In the genomic region with DNA sequence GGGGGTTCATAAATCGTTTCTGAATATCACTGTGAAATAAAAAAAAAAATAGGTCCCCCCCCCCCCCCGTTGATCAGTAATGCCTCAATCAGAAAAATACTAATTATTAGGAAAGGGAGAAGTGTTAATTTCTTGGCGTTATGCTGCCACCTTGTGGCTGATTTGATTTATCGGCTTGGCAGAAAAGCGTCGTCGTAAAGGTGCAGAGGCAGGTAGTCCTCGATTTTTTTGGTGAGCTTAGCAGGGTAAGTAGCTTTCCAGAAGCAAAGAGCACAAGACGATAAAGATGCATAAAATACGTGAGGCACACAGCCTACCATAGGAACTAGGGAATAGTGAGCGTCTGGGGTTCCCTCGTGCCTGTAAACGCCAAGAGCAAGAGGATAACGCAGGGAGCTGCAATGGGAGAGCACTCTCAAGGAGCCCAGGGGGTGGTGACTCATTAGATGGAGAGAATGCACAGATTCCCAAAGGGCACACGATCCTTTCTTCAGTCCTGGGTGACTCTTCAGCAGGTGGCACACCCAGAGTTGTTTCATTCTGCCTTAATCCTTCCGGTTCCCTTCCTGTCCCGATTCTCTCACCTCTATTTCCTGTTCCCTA, we compare ENCODE assay signal across 9 mouse cellular contexts. TPM values are rescaled to one million over a fixed set of nuclear protein-coding genes. Genes with fewer than 3 reads are reported as not detected.
A peak's percentile ranks its signal among the peaks of the same experiment; 100 is the strongest.
DNase-seq lines count a peak whose midpoint lies in the region; ATAC-seq and TF ChIP-seq lines count a peak whose summit lies in the region.
"Had no signal": no experiment of that assay in that cellular context is flagged by ENCODE, and none has a peak within 500 bp of the region (broad histone marks: within the 10 kb centered on the region; RNA-seq: fewer than 3 reads in every experiment).

No protein-coding gene starts in this region.

- H3K4me1 ChIP-seq in forebrain, embryonic 16.5 days (replicated peaks; ENCODE audit: control insufficient read depth, insufficient read depth, low read length): peaks cover 5% of the 10 kb centered on the region
- no peaks in the 10 kb centered on the region for H3K4me1 ChIP-seq in limb, embryonic 14.5 days (ENCODE audit: control insufficient read depth, insufficient read depth, low read length)
- H3K4me1 ChIP-seq in midbrain, embryonic 15.5 days: no peaks in the 10 kb centered on the region
- H3K4me1 ChIP-seq in stomach, embryonic 16.5 days (ENCODE audit: control insufficient read depth, insufficient read depth, low read length): no peaks in the 10 kb centered on the region

- DNase-seq in left cerebral cortex, adult 18-20 months (ENCODE audit: low spot score in 2 of 2): peak; percentile 45 to 65
- no peak for DNase-seq in left cerebral cortex, adult 11 months (ENCODE audit: low spot score)
- DNase-seq in limb, embryonic 14.5 days (ENCODE audit: low spot score): peak; percentile 70

- H3K9me3 ChIP-seq in forebrain, embryonic 16.5 days (ENCODE audit: control insufficient read depth, low read length): no peaks in the 10 kb centered on the region
- H3K9me3 ChIP-seq in limb, embryonic 14.5 days (ENCODE audit: control insufficient read depth, low read length): no peaks in the 10 kb centered on the region
- H3K9me3 ChIP-seq in midbrain, embryonic 15.5 days: no peaks in the 10 kb centered on the region
- no peaks in the 10 kb centered on the region for H3K9me3 ChIP-seq in stomach, embryonic 16.5 days (replicated peaks; ENCODE audit: control insufficient read depth, low read length)

- H3K27ac ChIP-seq in forebrain, embryonic 16.5 days (ENCODE audit: low read length): no peak overlapping the region
- H3K27ac ChIP-seq in limb, embryonic 14.5 days (replicated peaks; ENCODE audit: low read depth, low read length): no peak overlapping the region
- H3K27ac ChIP-seq in midbrain, embryonic 15.5 days: no peak overlapping the region
- H3K27ac ChIP-seq in stomach, embryonic 16.5 days (ENCODE audit: low read length): no peak overlapping the region

- H3K4me2 ChIP-seq in forebrain, embryonic 16.5 days (ENCODE audit: low read length): peak overlapping the region; percentile 49
- no peak overlapping the region; the same call in 1 of the 2 replicates for H3K4me2 ChIP-seq in limb, embryonic 14.5 days (replicated peaks; ENCODE audit: low read depth, low read length, severe bottlenecking)
- H3K4me2 ChIP-seq in midbrain, embryonic 15.5 days: peak overlapping the region; percentile 34
- peak overlapping the region; percentile 47 for H3K4me2 ChIP-seq in stomach, embryonic 16.5 days (ENCODE audit: low read depth, low read length)

- H3K27me3 ChIP-seq in forebrain, embryonic 16.5 days (replicated peaks; ENCODE audit: control insufficient read depth, insufficient read depth, low read length): no peaks in the 10 kb centered on the region
- no peaks in the 10 kb centered on the region for H3K27me3 ChIP-seq in limb, embryonic 14.5 days (ENCODE audit: control insufficient read depth, insufficient read depth, low read length)
- H3K27me3 ChIP-seq in midbrain, embryonic 15.5 days (replicated peaks): peaks cover 23% of the 10 kb centered on the region
- H3K27me3 ChIP-seq in stomach, embryonic 16.5 days (ENCODE audit: control insufficient read depth, insufficient read depth, low read length): no peaks in the 10 kb centered on the region

- peak overlapping the region; percentile 27 for H3K9ac ChIP-seq in forebrain, embryonic 16.5 days (replicated peaks; ENCODE audit: low read depth, low read length)
- H3K9ac ChIP-seq in limb, embryonic 14.5 days (ENCODE audit: low read depth, low read length, severe bottlenecking): no peak overlapping the region
- no peak overlapping the region for H3K9ac ChIP-seq in midbrain, embryonic 15.5 days
- no peak overlapping the region; the same call in 1 of the 2 replicates for H3K9ac ChIP-seq in stomach, embryonic 16.5 days (ENCODE audit: low read length)

- peak; percentile 57; the same call in 1 of the 2 replicates for ATAC-seq in cerebellum, adult (ENCODE audit: insufficient number of reproducible peaks, low FRiP score, low TSS enrichment)
- ATAC-seq in forebrain, embryonic 16.5 days: peak; percentile 53
- ATAC-seq in inflammation-experienced regulatory T-cells, adult 6 months: peak; percentile 58
- no peak for ATAC-seq in limb, embryonic 14.5 days (ENCODE audit: low FRiP score, low read depth)
- ATAC-seq in midbrain, embryonic 15.5 days (replicated peaks): 0 out of 2 replicates have a peak, but pooled peaks have one; percentile 52
- ATAC-seq in stomach, embryonic 16.5 days (ENCODE audit: insufficient read depth, low FRiP score): no peak

- no peak for TF ChIP-seq POLR2A in limb, embryonic 14.5 days (IDR thresholded peaks at IDR 0.05; ENCODE audit: borderline replicate concordance, extremely low read depth, insufficient read depth, insufficient read length)

- peak overlapping the region; percentile 28 for H3K4me3 ChIP-seq in forebrain, embryonic 16.5 days (replicated peaks; ENCODE audit: low read length)
- no peak overlapping the region for H3K4me3 ChIP-seq in limb, embryonic 14.5 days (replicated peaks; ENCODE audit: low read length)
- no peak overlapping the region for H3K4me3 ChIP-seq in midbrain, embryonic 15.5 days
- peak overlapping the region; percentile 18; the same call in 1 of the 2 replicates for H3K4me3 ChIP-seq in stomach, embryonic 16.5 days (replicated peaks; ENCODE audit: low read length)

- 13% methylated on average over 17 of the region's 17 CpGs for WGBS in forebrain, embryonic 16.5 days
- 12% methylated on average over 17 of the region's 17 CpGs for WGBS in limb, embryonic 14.5 days
- WGBS in midbrain, embryonic 15.5 days: 12% methylated on average over 17 of the region's 17 CpGs
- WGBS in stomach, embryonic 16.5 days: 9% methylated on average over 17 of the region's 17 CpGs

- no peaks in the 10 kb centered on the region for H3K36me3 ChIP-seq in forebrain, embryonic 16.5 days (ENCODE audit: control insufficient read depth, insufficient read depth)
- no peaks in the 10 kb centered on the region for H3K36me3 ChIP-seq in limb, embryonic 14.5 days (ENCODE audit: control insufficient read depth, insufficient read depth, low read length)
- no peaks in the 10 kb centered on the region for H3K36me3 ChIP-seq in midbrain, embryonic 15.5 days (replicated peaks)
- H3K36me3 ChIP-seq in stomach, embryonic 16.5 days (ENCODE audit: control insufficient read depth, insufficient read depth, low read length): no peaks in the 10 kb centered on the region

RNA-seq across cellular contexts. Expression of gene Crygs, which starts 3.8 kb away (rescaled TPM):
- not detected for total RNA-seq in left cerebral cortex, adult 18-20 months (2021)
- polyA plus RNA-seq in forebrain, embryonic 16.5 days (2015; fragmentation: Nextera tagmentation; extraction: Ambion mirVana): not detected in 2 replicates
- not detected for polyA plus RNA-seq in inflammation-experienced regulatory T-cells, adult 6 months (2017; shearing (Covaris generic))
- polyA plus RNA-seq in limb, embryonic 14.5 days (2012; rRNA removed): not detected in 2 replicates
- polyA plus RNA-seq in limb, embryonic 14.5 days (2014; fragmentation: Nextera tagmentation; extraction: Ambion mirVana): not detected in 2 replicates
- polyA plus RNA-seq in midbrain, embryonic 15.5 days (2015; fragmentation: Nextera tagmentation; extraction: Ambion mirVana): not detected in 2 replicates
- polyA plus RNA-seq in stomach, embryonic 16.5 days (2015; fragmentation: Nextera tagmentation; extraction: Ambion mirVana): not detected in 2 replicates
- polyA plus RNA-seq: stomach, embryonic 14.5 days had no signal

RNA-seq across cellular contexts. Expression of gene Tbccd1, which starts 49.9 kb away (rescaled TPM):
- 10 to 100 TPM; 14.3 to 14.9 TPM for total RNA-seq in left cerebral cortex, adult 18-20 months (2021)
- 22.2 and 26.4 TPM in 2 replicates for polyA plus RNA-seq in forebrain, embryonic 16.5 days (2015; fragmentation: Nextera tagmentation; extraction: Ambion mirVana)
- 10 to 100 TPM; 17.4 to 21.0 (median 19.4) TPM for polyA plus RNA-seq in inflammation-experienced regulatory T-cells, adult 6 months (2017; shearing (Covaris generic))
- polyA plus RNA-seq in limb, embryonic 14.5 days (2012; rRNA removed): 23.0 and 25.7 TPM in 2 replicates
- 26.0 and 27.6 TPM in 2 replicates for polyA plus RNA-seq in limb, embryonic 14.5 days (2014; fragmentation: Nextera tagmentation; extraction: Ambion mirVana)
- 19.9 and 22.8 TPM in 2 replicates for polyA plus RNA-seq in midbrain, embryonic 15.5 days (2015; fragmentation: Nextera tagmentation; extraction: Ambion mirVana)
- polyA plus RNA-seq in stomach, embryonic 16.5 days (2015; fragmentation: Nextera tagmentation; extraction: Ambion mirVana): 29.8 and 38.3 TPM in 2 replicates

RNA-seq across cellular contexts. Expression of gene Dnajb11, which starts 50.1 kb away (rescaled TPM):
- 10 to 100 TPM; 67.1 to 67.8 TPM for total RNA-seq in left cerebral cortex, adult 18-20 months (2021)
- 83.4 and 85.7 TPM in 2 replicates for polyA plus RNA-seq in forebrain, embryonic 16.5 days (2015; fragmentation: Nextera tagmentation; extraction: Ambion mirVana)
- 10 to 100 TPM; 43.0 to 79.0 (median 48.2) TPM for polyA plus RNA-seq in inflammation-experienced regulatory T-cells, adult 6 months (2017; shearing (Covaris generic))
- 42.2 and 58.9 TPM in 2 replicates for polyA plus RNA-seq in limb, embryonic 14.5 days (2012; rRNA removed)
- 99.4 and 100 TPM in 2 replicates for polyA plus RNA-seq in limb, embryonic 14.5 days (2014; fragmentation: Nextera tagmentation; extraction: Ambion mirVana)
- 93.9 and 96.9 TPM in 2 replicates for polyA plus RNA-seq in midbrain, embryonic 15.5 days (2015; fragmentation: Nextera tagmentation; extraction: Ambion mirVana)
- 99.9 and 109 TPM in 2 replicates for polyA plus RNA-seq in stomach, embryonic 16.5 days (2015; fragmentation: Nextera tagmentation; extraction: Ambion mirVana)

Comparison
In these comparisons a context has a peak if more than half of its experiments do, and no peak if none do; other contexts are left out.
1. ATAC-seq: peak in cerebellum, adult (single experiment), forebrain, embryonic 16.5 days (single experiment), inflammation-experienced regulatory T-cells, adult 6 months (single experiment) and midbrain, embryonic 15.5 days (single experiment); none in limb, embryonic 14.5 days (single experiment) and stomach, embryonic 16.5 days (single experiment).
2. H3K4me3 ChIP-seq: peak in forebrain, embryonic 16.5 days (single experiment) and stomach, embryonic 16.5 days (single experiment); none in limb, embryonic 14.5 days (single experiment) and midbrain, embryonic 15.5 days (single experiment).